Mouse (Mus musculus): ENCODE results near the gene Ccr9. TPM values are rescaled to one million over a fixed set of nuclear protein-coding genes. Genes with fewer than 3 reads are reported as not detected.
"Not testable (repeated sequence)": the region's sequence is repeated elsewhere in the genome, so short reads cannot be mapped to it uniquely, and the experiment has no call there.

Ccr9 gene
- polyA plus RNA-seq, 1 experiment: 0.18 TPM

DNA sequence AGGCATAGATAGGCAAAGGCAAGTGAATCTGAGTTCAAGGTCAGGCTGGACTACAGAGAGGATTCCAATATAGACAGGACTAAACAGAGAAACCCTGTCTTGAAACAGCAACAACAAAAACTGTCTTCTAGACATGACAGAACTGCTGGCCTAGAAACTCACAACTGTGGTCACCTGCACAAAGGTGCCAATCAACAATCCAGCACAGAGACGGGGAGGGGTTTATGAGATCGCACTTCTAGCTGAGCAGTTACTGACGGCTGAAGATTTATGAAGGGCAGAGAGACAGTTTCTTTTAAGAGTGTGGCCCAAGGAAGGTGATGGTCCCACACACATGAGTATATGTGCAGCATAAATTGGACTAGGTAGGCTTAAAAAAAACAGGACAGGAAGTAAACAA is 38.1 kb downstream of the Ccr9 start:
- DNase-seq (ENCODE audit: low read depth): no peak

DNA sequence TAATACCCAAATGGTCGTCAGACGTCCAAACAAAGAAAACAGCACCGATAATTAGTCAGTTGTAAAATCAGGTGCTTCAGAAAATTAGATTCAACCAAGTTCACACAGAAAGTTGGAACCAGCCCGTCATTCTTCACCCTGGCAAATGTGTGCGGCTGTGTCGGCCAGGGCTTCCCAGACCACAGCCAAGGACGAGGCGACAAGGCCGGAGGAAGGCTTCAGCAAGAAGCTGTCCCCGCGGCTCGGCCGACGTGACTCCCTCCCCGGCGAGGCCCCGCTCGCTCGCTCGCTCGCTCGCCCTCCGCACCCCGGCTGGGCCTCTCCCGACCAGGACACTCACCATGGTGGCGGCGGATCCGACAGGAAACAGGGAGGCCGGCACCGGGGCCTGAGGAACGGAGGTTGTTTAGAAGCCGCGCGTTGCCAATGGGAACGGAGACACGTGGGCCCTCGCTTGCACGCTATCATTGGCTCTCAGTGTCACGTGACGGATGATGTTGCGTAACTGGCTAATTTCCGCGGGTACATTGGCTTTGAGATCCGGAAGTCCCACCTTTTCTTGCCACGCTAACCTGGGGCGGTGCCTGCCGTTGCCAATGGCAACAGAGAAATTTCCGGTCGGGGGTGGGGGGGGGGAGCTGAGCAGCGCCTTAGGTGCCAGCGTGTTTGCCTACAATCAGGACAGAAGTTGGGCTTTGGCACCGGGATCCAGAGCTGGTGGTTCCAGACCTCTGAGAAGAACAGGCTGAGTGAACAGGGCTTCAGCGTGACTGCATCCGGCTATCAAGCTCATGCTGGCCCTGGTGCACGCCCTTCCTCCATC is 39.2 kb downstream of the Ccr9 start, which contains the start of gene Lztfl1:
Gene Lztfl1 (minus strand): TSS at position 512 of the 823 bp plus-strand sequence.
- peak; percentile 93 for DNase-seq (ENCODE audit: low read depth)

DNA sequence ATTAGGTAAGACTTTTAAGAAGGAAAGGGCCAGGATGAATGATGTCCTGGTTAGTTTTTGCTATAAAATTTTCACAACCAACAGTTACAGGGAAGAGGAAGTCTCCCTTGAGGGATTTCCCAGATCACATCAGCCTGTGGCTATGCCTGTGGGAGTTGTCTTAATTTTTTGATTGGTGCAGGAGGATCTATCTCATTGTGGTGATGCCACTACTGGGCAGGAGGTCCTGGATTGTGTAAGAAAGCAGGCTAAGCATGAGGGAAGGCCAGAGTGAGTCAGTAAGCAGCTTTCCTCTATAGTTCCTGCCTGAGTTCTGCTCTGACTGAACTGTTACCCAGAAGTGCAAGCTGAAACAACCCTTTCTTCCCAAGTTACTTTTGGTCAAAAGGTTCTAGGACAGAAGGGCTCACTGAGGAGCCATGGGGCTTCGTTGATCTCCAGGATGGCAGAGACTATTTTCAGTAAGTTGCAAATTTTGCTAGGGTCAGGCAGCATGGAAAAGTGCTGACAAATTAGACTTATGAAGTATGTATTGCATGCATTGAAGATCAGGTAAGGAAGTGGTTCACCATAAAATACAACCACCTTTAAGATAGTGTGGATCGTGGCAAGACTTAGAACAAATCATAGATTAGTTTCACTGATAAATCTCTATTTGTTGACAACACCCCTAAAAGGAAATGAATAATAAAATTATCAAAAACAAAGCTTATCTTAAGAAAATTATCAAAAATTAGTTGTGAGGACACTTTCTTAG is 44.7 kb downstream of the Ccr9 start:
- no peak for DNase-seq (ENCODE audit: low read depth)

DNA sequence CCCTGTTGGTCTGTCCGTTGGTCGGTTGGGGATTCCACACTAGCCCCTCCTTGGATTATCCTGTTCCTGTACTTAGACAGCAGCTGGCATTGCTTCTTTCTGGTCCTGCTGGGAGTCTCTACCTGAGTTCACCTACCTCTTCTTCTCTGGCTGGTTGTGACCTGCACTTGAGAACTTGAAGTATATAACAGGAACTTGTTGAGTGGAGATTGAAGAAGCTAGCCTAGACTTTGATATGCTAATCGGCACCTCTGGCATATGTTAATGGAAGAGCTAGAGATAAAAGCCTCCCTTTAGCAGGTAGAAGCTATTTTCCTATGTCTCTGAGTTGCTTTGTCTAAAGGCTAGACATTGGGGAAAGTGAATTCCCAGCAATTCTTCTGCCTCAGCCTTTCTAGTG is 53.0 kb downstream of the Ccr9 start:
- DNase-seq (ENCODE audit: low read depth): no peak

DNA sequence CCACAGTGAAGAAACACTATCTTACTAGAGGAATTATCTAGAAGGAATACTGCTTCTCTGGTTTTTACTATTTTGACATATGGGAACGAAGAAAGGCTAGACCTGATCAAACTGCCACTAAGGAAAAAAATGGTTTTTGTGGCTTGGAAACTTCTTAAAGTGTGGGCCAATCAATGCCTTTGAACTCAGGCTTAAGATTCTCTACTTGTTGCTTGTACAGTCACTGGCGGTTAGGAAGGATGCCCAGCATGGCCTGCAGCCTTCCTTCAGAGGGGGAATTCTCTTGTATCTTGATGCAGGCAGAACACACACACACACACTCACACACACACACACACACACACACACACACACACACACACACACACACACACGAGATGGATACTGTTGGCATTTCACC is 55.9 kb downstream of the Ccr9 start:
- no peak for DNase-seq (ENCODE audit: low read depth)

DNA sequence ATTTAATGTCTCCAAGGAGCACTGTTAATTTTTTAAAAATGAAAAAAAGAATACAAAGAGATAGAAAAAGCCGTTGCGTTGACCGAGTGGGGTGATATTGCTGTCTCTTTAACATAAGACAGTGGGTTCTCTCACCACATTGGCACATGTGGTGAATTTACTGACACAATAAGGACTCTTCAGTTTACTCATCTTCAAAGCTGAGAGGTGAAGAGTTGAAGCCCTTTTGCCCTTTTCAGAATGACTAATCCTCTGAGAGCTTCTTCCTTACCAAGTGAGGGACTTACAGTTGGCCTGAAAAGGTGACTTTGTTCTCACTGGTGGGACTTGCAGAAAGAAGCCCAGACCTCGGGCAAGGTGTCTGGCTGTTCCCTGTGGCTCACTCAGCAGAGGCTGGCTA is 62.6 kb downstream of the Ccr9 start:
- DNase-seq (ENCODE audit: low read depth): no peak

DNA sequence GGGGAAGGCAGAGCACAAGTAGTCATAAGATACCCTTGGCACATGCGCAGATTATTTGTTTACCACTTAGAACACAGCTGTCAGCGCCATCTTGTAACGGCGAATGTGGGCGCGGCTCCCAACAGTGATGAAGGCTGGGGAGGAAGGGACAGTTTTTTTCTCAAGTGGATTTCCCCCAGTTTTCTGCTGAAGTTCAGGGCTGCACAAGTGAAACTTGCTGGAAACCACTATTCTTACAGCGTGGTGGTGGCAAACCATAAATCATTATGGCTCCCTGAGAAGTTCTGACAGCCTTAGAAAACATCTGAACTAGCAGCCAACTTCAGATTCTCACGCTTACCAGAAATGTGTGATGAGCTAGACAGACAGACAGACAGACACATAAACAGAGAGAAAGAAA is 71.4 kb downstream of the Ccr9 start:
- not testable (repeated sequence) for DNase-seq (ENCODE audit: low read depth)

DNA sequence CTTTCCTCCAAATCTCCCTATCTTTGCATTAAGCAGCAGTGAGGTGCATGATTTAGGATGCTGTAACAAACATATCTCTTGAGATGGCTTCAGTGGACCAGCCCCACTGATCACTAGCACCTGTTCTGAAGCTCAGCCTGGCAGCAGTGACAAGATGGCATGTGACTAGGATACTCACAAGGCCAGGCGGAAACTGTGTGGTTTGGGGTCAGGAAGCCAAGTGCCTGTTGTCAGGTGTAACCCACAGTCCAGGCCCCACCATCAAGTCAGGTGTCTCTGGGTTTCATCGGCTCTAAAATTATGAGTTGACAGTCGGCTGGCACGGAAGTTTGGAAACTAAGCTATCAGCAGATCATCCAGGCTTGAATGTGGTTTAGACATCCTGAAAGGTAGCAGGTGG is 76.1 kb downstream of the Ccr9 start:
- no peak for DNase-seq (ENCODE audit: low read depth)

DNA sequence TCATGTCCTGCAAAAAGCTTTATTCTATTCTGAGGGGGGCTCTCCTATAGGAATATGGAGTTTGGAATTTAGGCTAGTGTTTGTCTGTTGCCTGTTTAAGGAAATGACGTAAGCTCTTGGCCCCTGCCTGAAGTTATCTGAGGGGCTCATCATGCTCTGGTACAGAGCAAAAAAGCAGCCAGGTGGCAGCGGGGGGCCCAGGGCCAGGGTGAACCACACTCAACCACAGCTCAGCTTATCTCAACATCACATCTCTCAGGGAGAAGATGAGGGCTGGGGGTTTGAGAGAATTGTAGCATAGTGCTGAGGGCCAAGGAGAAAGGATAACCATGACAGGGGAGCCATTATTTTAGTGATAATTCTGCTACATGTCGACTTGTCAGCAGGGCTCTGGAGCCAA is 78.5 kb downstream of the Ccr9 start:
- no peak for DNase-seq (ENCODE audit: low read depth)

DNA sequence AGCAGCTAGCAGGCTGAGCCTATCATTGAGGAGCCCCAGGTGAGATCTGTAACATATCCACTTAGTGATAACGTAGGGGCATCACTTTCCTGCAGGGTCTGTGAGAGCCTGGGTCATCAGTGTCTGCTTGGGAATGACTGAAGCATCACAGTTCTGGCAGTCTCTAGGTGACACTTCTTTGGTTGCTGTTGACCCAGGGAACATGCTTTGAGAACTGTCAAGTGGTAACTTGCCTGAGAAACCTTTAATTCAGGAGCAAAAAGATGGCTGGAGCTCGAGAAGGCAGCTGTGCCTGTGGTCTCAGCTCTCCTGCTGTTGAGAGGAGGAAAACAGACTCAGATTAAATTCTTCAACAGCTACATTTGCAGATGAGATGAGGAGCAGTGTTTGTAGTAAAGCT is 79.1 kb downstream of the Ccr9 start:
- no peak for DNase-seq (ENCODE audit: low read depth)

DNA sequence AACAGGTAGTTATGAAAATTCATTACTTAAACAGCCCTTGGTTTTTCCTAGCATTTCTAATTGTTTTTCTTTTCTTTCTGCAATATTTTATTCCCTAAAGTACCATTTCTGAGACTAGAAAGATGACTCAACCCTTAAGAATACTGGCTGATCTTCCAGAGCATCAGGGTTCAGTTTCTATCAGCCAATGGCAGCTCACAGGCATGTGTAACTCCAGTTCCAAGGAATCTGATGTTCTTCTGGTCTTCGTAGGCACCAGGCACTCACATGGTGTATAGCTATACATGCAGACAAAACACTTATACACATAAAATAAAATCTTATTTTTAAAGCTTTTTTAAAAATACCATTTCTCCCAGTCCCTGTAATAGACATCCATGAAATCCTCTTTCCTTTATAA is 79.9 kb downstream of the Ccr9 start:
- no peak for DNase-seq (ENCODE audit: low read depth)

DNA sequence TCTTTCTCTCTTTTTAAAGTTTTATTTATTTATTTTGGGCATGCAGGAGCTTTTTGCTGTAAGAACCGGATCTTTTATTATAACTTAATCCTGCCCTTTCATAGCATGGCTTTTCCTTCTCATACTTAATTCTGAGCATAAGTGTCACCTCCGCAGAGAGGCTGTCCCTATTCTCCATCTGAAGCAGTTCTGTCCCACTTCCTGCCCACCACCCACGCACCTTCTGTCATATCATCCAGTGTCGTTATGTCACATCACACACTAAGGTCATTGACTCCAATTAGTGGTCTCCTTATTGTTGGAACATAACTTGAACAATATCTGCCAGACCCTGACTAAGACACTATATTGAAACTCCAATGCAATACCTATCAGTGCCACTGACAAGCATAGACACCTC is 80.4 kb downstream of the Ccr9 start:
- DNase-seq (ENCODE audit: low read depth): no peak

DNA sequence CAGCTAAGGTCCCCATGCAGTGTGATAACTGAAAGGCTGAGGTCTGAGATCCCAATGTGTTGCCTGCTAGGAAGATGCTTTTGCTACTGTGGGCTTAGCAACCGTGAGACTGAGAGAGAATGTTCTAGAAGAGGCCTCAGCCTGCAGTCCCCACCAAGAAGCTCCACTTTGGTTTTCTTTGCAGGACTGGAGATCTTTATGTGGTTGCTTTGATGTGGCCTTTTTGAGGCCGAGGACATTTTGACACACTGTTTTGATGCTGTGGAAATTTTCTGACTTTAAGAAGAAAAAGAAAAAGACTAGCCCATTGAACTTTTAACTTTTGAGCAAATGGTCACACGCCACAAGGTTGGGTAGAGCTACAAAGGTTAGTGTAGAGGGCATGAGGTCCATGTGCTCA is 82.6 kb downstream of the Ccr9 start:
- DNase-seq (ENCODE audit: low read depth): no peak

DNA sequence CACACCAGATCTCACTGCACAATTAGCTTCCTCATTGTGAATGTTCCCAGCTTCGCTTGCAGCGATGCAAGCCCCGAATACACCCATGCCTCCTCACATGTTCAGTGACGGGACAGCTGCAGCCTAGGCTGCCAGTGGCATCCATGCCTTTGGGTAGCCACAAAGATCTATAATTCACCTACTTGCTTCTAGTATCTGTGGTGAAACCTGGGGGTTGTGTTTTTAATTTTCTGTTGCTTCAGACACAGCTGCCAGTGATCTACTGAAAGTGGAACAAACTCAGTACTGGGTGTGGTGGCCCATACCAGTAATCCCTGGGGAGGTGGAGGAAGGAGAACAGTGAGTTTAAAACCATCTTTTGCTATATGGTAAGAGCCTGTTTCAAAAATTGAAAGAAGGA is 84.6 kb downstream of the Ccr9 start:
- no peak for DNase-seq (ENCODE audit: low read depth)

DNA sequence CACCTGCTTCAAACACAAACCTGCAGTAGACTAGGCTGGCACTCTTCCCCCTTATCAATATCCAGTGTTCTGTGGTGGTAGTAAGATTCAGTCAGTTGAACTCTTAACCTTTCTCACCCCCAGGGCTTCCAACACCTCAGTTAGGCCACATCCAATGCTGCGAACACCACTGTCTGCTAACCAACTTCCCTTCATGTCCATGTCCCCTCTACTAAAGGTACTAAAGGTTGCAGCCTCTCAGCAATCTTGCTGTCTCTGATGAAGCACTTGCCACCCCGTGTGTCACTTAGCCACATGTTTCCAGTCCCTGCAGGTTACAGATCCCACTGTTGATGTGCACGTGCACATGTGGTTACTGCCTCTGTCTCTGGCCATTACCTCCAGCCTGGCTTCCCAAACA is 85.5 kb downstream of the Ccr9 start:
- no peak for DNase-seq (ENCODE audit: low read depth)

DNA sequence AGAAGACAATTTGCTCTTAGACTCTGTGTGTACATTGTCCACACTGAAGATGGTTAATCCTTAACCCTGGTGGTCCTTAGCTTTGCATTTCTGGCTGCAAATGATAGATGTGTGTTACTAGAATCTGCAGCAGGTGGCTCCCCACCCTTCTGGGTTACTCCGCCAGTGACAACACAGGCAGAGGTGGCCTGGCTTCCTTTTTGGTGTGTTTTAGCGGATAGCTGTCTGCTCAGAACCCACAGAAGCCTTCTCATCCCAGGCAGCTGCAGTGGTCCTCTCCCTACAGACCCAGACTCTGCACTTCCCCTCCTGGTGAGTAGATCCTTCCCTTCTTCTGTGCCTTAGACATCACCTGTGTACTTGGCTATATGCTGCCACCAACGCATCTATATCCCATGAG is 88.8 kb downstream of the Ccr9 start:
- DNase-seq (ENCODE audit: low read depth): no peak

DNA sequence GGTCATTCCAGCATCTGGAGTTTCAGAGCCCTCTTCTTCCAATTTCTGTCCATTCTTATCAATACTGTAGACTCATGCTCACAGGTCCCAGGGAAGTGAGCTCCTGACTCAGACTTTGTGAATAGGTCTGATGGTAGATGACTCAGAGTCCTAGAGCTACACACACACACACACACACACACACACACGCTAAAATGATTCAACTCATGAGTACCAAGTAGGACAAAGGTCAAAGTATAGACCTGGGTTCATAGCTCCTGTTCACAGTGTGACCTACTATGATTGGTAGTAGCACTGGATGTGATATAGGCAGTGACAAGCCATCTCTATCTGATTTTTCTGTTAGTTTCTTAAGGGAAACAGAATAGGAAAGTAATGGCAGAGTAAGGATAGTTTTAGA is 90.2 kb downstream of the Ccr9 start:
- no peak for DNase-seq (ENCODE audit: low read depth)

DNA sequence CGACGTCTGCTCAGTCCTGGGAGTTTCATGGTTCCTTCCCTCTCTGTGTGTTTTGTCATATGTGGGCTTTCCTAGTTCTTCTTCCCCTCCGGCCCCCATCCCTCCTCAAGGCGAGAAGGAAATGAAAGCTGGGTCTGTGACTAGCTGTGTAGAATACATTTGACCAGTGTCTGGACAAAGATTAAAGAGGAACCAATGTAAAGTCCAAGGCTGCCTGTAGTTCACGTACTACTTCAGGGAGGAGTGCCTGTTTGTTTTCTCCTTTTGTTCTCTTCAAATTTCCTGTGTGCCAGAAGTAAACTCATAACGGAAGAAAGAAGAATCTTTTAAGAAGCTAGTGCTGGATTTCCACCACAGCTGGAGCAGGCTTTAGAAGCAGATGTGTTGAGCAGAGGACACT is 91.3 kb downstream of the Ccr9 start:
- no peak for DNase-seq (ENCODE audit: low read depth)

DNA sequence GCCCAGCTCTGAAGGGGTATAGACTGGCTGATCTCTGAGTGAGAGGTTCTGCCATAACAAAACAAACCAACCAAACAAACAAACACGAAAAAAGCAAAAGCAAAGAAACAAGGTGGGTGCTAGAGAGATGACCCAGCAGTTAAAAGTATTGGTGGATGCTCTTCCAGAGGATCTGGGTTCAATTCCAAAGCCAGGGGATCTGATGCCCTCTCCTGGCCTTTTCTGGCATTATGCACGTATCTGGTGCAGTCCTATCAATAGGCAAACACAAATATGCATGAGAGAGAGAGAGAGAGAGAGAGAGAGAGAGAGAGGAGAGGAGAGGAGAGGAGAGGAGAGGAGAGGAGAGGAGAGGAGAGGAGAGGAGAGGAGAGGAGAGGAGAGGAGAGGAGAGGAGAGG is 95.1 kb downstream of the Ccr9 start:
- DNase-seq (ENCODE audit: low read depth): not testable (repeated sequence)

DNA sequence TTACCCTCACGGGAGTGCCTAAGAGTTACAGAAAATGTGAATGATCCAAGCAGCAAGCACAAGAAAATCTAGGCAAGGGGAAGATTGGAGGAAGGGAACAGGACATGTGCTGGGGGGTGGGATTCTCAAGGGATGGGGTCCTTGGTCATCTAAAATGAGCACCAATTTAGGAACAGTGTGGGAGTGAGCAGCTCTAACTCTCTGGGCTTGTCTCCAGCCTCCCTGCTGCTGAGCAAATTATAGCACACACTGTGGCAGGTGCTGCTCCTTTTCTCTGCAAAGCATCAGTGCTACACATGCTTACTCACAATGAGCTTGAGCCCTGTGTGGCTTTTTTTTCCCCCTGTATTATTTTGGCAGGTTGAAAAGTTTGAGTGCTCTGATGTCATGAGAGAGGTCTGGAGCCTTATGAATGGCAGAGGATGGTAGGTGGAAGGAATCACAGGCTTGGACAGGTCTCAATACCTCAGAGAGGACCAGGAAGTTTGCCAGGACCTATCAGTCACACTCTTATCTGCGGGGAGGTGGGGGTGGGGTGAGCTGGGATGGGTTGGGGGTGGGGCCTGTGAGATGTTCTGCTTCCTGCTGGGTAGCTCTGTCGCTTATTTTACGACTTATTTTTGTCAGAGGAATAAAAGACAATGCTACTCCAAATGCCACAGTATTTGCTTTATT is 110.8 kb downstream of the Ccr9 start:
- no peak for DNase-seq (ENCODE audit: low read depth)

DNA sequence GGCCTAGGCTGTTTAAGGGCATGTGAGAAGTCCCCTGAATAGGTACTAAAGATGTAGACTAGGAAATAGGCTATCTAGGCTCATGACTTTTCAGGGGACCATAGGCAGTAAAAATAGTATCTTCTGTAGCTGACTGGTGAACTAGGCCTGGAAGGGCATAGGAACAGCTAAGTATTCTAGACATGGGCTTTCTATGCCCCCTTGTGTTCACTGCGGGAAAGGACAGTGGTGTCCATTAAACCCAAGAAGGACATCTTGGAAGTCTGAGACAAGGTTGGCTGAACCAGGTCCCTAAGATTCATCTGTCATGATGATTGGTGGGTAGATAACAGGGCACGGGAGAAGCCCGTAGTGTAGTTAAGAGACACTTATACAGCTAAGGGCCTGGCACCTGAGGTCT is 117.9 kb downstream of the Ccr9 start:
- no peak for DNase-seq (ENCODE audit: low read depth)

DNA sequence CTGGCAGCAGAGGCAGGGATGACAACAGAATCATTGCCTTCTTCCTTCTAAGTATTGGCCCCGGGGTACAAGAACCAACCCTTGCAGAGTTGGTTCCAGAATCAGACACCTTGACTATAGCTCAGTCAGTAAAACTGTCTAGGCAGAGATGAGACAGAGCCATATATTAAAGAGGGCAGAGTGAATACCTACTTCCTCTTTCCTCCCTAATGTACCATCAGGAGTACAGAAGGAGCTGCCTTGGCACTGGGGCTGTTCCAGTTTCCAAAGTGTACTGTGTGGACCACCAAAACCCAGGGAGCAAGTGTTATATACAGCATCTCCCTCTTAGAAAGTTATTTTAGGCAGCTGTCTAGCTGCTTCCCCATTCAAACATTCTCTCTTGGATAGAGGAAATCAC is 123.3 kb downstream of the Ccr9 start:
- no peak for DNase-seq (ENCODE audit: low read depth)

DNA sequence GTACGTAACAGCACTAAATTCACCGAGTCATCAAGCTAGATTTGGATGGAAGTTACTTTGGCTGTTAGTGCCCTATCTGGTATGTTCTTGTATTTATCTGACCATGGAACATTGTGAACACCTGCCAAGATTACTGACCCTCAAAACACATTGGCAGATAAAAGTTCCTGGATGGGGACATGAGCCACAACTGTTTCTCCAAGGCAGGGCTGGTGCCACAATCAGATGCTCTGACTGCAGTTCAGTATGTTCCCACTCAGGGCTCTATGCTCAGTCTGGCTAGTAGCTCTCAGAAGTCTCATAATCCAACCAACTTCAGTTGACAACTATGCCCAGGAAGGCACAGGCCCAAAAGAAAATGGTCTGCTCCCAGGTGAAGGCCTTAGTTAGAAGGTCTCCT is 124.2 kb downstream of the Ccr9 start:
- no peak for DNase-seq (ENCODE audit: low read depth)

All from gonadal fat pad, adult 2 months (tissue).